Mouse (Mus musculus): Measurements from ENCODE around the gene Cep164. TPM values are rescaled to one million over a fixed set of nuclear protein-coding genes. Genes with fewer than 3 reads are reported as not detected.

Cep164 gene
- polyA plus RNA-seq (2015; fragmentation: Nextera tagmentation; extraction: Ambion mirVana): 5.3 and 5.4 TPM in 2 replicates

DNA sequence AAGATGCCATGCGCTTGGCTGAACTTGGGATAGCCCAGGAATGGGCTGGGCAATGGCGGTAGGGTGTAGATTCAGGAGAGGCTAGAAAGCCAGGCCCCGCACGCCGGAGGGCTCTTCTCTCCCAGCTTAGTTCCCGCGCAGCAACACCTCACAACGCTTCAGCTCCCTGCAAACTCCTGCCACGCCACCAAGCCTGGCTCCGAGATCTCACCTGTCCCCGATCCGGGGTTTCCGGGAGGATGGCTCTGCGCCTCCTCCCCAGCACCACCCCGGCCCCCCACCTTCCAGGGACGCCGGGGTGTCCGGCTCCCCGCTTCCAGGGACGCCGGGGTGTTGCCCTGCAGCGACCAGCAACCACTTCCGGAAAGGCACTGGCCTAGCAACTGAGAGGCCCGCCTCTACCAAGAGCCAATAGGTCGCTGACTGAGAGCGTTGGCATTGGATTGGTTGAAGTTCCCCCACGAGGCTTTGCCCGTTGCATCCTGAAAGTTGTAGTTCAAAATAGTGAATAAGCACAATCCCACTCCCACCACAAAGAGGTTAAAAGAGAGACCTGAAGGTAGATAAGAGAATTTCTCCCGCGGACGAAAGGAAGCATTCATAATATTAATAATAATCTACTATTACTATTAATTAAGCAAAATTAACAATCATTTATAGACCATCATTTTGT is at the start of gene Cep164:
TSS of gene Cep164 (minus strand) at position 401 of the 673 bp plus-strand sequence.
- Histone ChIP-seq H3K36me3 (ENCODE audit: control insufficient read depth, insufficient read depth) (no peaks in the 10 kb centered on the region), H3K4me3 (ENCODE audit: low read depth, low read length) (peak within 1 kb of the TSS; percentile 84), H3K9me3 (replicated peaks; ENCODE audit: control insufficient read depth, low read length) (no peaks in the 10 kb centered on the region), H3K4me1 (ENCODE audit: control insufficient read depth, low read depth, low read length) (peaks cover 9% of the 10 kb centered on the region), H3K27ac (ENCODE audit: low read length) (no peak within 1 kb of the TSS), H3K27me3 (ENCODE audit: control insufficient read depth, insufficient read depth, low read depth, low read length) (no peaks in the 10 kb centered on the region), H3K9ac (ENCODE audit: low read depth, low read length) (peak within 1 kb of the TSS; percentile 70), H3K4me2 (ENCODE audit: low read depth, low read length) (peak within 1 kb of the TSS; percentile 89)
- WGBS (ENCODE audit: insufficient replicate concordance): under 1% methylated on average over 31 of the region's 31 CpGs
- peak; percentile 98 for ATAC-seq (ENCODE audit: low read depth)

DNA sequence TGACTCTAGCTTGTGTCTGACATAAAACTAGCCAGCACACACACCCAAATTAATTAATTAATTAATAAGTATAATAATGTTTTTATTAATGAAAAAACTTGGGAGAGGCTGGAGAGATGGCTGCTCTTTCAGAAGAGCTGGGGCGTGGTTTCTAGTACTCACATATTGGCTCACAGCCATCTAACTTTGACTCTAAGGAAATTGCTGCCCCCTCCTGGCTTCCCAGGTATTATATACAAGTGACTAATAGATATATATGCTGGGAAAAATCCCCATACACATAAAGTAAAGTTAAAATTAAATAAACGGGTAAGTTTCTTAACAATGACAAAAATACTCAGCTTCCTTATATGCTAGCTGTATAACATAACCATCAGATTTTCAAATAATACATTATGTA is 49.4 kb upstream of the Cep164 start:
- peaks cover 2% of the 10 kb centered on the region; the same call in 1 of the 2 replicates for H3K36me3 ChIP-seq (ENCODE audit: control insufficient read depth, insufficient read depth)
- no peak overlapping the region for H3K4me2 ChIP-seq (ENCODE audit: low read depth, low read length)
- WGBS (ENCODE audit: insufficient replicate concordance): 55% methylated on average over 2 of the region's 2 CpGs
- no peaks in the 10 kb centered on the region for H3K4me1 ChIP-seq (ENCODE audit: control insufficient read depth, low read depth, low read length)
- ATAC-seq (ENCODE audit: low read depth): no peak
- no peaks in the 10 kb centered on the region for H3K27me3 ChIP-seq (ENCODE audit: control insufficient read depth, insufficient read depth, low read depth, low read length)
- H3K27ac ChIP-seq (ENCODE audit: low read length): no peak overlapping the region
- no peaks in the 10 kb centered on the region for H3K9me3 ChIP-seq (replicated peaks; ENCODE audit: control insufficient read depth, low read length)
- no peak overlapping the region for H3K4me3 ChIP-seq (ENCODE audit: low read depth, low read length)
- no peak overlapping the region for H3K9ac ChIP-seq (ENCODE audit: low read depth, low read length)

- no peak overlapping the region for H3K9ac ChIP-seq (ENCODE audit: low read depth, low read length)
- H3K27me3 ChIP-seq (ENCODE audit: control insufficient read depth, insufficient read depth, low read depth, low read length): no peaks in the 10 kb centered on the region
- ATAC-seq (ENCODE audit: low read depth): peak; percentile 61
- H3K9me3 ChIP-seq (replicated peaks; ENCODE audit: control insufficient read depth, low read length): no peaks in the 10 kb centered on the region
- H3K36me3 ChIP-seq (ENCODE audit: control insufficient read depth, insufficient read depth): peaks cover 17% of the 10 kb centered on the region
- 75% methylated on average over 3 of the region's 3 CpGs for whole genome bisulfite sequencing (ENCODE audit: insufficient replicate concordance)
- no peak overlapping the region for H3K4me3 ChIP-seq (ENCODE audit: low read depth, low read length)
- no peaks in the 10 kb centered on the region; the same call in none of the 2 replicates for H3K4me1 ChIP-seq (ENCODE audit: control insufficient read depth, low read depth, low read length)
- no peak overlapping the region for H3K27ac ChIP-seq (ENCODE audit: low read length)
- no peak overlapping the region for H3K4me2 ChIP-seq (ENCODE audit: low read depth, low read length)
These were observed 41.8 kb upstream of the Cep164 start for GRCm38 (mm10) chr9:45870265-45870664.

DNA sequence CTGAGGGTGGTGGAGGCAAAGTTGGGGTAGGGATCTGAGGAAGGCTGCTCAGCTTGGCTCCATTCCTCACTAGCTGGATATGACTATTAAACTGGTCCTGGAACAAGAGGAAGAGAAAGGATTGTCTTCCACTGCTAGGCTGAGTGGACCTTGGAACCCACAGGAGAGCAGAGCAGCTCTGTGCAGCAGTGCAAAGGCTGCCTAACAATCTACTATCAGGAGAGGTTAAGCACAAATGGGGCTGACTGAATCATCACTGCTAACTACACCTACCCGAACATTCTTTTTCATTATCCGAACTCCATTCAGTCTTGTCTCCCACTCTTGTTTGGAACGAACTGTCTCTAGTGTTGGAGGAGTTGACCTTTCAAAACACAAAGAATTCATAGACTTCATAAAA is 40.7 kb upstream of the Cep164 start:
- H3K4me2 ChIP-seq (ENCODE audit: low read depth, low read length): no peak overlapping the region
- H3K27me3 ChIP-seq (ENCODE audit: control insufficient read depth, insufficient read depth, low read depth, low read length): no peaks in the 10 kb centered on the region
- H3K4me1 ChIP-seq (ENCODE audit: control insufficient read depth, low read depth, low read length): no peaks in the 10 kb centered on the region; the same call in none of the 2 replicates
- H3K9me3 ChIP-seq (replicated peaks; ENCODE audit: control insufficient read depth, low read length): no peaks in the 10 kb centered on the region
- H3K27ac ChIP-seq (ENCODE audit: low read length): no peak overlapping the region
- no peak overlapping the region for H3K4me3 ChIP-seq (ENCODE audit: low read depth, low read length)
- peaks cover 18% of the 10 kb centered on the region for H3K36me3 ChIP-seq (ENCODE audit: control insufficient read depth, insufficient read depth)
- 74% methylated on average over 3 of the region's 3 CpGs for WGBS (ENCODE audit: insufficient replicate concordance)
- peak; percentile 35; the same call in 1 of the 2 replicates for ATAC-seq (ENCODE audit: low read depth)
- no peak overlapping the region for H3K9ac ChIP-seq (ENCODE audit: low read depth, low read length)

DNA sequence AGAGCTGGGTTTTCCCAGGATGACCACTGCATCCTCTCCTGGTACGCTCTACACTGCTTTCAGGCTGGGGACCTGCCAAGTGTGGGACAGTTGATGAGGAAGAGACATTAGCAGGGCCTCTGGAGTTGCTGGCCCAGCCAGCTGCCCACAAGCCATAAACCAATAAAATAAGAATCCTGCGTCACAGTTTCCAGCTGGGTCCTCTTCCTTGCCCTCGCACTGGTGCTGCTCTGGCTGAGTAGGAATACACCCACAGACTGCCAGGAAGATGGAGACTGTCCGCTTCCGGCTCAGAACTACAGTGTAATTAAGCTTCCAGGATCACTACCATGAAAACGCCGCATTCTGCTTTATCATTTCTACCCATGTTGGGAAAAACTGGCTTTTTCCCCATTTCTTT is 33.3 kb upstream of the Cep164 start:
- 79% methylated on average over 7 of the region's 7 CpGs for WGBS (ENCODE audit: insufficient replicate concordance)
- H3K27ac ChIP-seq (ENCODE audit: low read length): no peak overlapping the region
- no peak overlapping the region for H3K9ac ChIP-seq (ENCODE audit: low read depth, low read length)
- no peak overlapping the region for H3K4me3 ChIP-seq (ENCODE audit: low read depth, low read length)
- H3K4me2 ChIP-seq (ENCODE audit: low read depth, low read length): no peak overlapping the region
- no peaks in the 10 kb centered on the region for H3K27me3 ChIP-seq (ENCODE audit: control insufficient read depth, insufficient read depth, low read depth, low read length)
- H3K9me3 ChIP-seq (replicated peaks; ENCODE audit: control insufficient read depth, low read length): no peaks in the 10 kb centered on the region
- H3K4me1 ChIP-seq (ENCODE audit: control insufficient read depth, low read depth, low read length): no peaks in the 10 kb centered on the region
- H3K36me3 ChIP-seq (ENCODE audit: control insufficient read depth, insufficient read depth): peaks cover 22% of the 10 kb centered on the region
- no peak for ATAC-seq (ENCODE audit: low read depth)

DNA sequence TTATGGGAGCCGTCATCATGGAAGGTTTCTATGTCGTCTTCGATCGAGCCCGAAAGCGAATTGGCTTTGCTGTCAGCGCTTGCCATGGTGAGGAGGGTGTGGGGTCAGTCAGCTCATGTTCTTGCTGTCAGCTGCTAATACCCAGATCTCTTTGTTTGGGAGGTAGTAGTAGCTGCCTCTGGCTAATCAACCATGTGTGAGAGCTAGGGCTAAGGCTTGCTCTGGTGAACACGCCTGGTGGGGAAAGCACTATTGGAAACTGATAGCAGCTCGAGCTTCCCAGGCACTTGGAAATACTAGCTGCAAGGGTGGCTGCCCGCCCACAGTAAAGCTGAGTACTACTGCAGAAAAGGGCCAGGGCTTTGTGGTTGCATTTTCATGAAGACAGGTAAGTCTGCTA is 30.9 kb upstream of the Cep164 start:
- WGBS (ENCODE audit: insufficient replicate concordance): 82% methylated on average over 10 of the region's 10 CpGs
- no peak overlapping the region for H3K4me3 ChIP-seq (ENCODE audit: low read depth, low read length)
- H3K27me3 ChIP-seq (ENCODE audit: control insufficient read depth, insufficient read depth, low read depth, low read length): no peaks in the 10 kb centered on the region
- H3K4me1 ChIP-seq (ENCODE audit: control insufficient read depth, low read depth, low read length): no peaks in the 10 kb centered on the region
- ATAC-seq (ENCODE audit: low read depth): no peak
- no peaks in the 10 kb centered on the region for H3K9me3 ChIP-seq (replicated peaks; ENCODE audit: control insufficient read depth, low read length)
- H3K36me3 ChIP-seq (ENCODE audit: control insufficient read depth, insufficient read depth): peaks cover 14% of the 10 kb centered on the region; the same call in 1 of the 2 replicates
- H3K4me2 ChIP-seq (ENCODE audit: low read depth, low read length): no peak overlapping the region
- no peak overlapping the region for H3K27ac ChIP-seq (ENCODE audit: low read length)
- no peak overlapping the region for H3K9ac ChIP-seq (ENCODE audit: low read depth, low read length)

GRCm38 (mm10) chr9:45854136-45854535 is 25.6 kb upstream of the Cep164 start:
- H3K9ac ChIP-seq (ENCODE audit: low read depth, low read length): no peak overlapping the region
- no peak for ATAC-seq (ENCODE audit: low read depth)
- 64% methylated on average over 1 of the region's 1 CpGs for WGBS (ENCODE audit: insufficient replicate concordance)
- no peaks in the 10 kb centered on the region for H3K9me3 ChIP-seq (replicated peaks; ENCODE audit: control insufficient read depth, low read length)
- H3K4me1 ChIP-seq (ENCODE audit: control insufficient read depth, low read depth, low read length): peaks cover 17% of the 10 kb centered on the region
- H3K27me3 ChIP-seq (ENCODE audit: control insufficient read depth, insufficient read depth, low read depth, low read length): no peaks in the 10 kb centered on the region
- no peak overlapping the region for H3K4me3 ChIP-seq (ENCODE audit: low read depth, low read length)
- no peak overlapping the region for H3K4me2 ChIP-seq (ENCODE audit: low read depth, low read length)
- H3K36me3 ChIP-seq (ENCODE audit: control insufficient read depth, insufficient read depth): peaks cover 11% of the 10 kb centered on the region; the same call in 1 of the 2 replicates
- no peak overlapping the region for H3K27ac ChIP-seq (ENCODE audit: low read length)

DNA sequence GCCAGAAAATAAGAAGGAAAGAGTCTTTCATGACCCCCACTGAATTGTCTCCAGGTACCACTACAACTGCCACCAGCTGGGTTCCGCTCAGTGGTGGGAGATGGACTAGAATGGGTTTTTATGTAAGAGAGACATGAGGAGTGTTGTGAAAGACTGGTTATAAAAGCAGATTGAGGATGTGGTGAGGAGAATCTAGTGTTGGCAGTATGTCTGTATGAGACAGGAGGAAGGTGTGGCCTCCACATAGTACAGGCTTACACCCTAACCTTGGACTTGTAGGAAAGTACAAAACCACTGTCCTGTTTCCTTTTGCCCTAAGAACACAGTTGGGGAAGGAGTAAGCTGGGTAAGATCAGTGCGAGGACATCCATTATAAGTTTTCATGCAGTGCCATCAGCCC is 25.2 kb upstream of the Cep164 start:
- no peaks in the 10 kb centered on the region for H3K27me3 ChIP-seq (ENCODE audit: control insufficient read depth, insufficient read depth, low read depth, low read length)
- H3K9ac ChIP-seq (ENCODE audit: low read depth, low read length): no peak overlapping the region
- H3K36me3 ChIP-seq (ENCODE audit: control insufficient read depth, insufficient read depth): peaks cover 8% of the 10 kb centered on the region; the same call in 1 of the 2 replicates
- no peak overlapping the region for H3K4me2 ChIP-seq (ENCODE audit: low read depth, low read length)
- 57% methylated on average over 2 of the region's 2 CpGs for WGBS (ENCODE audit: insufficient replicate concordance)
- H3K9me3 ChIP-seq (replicated peaks; ENCODE audit: control insufficient read depth, low read length): no peaks in the 10 kb centered on the region
- ATAC-seq (ENCODE audit: low read depth): no peak
- H3K27ac ChIP-seq (ENCODE audit: low read length): no peak overlapping the region
- H3K4me3 ChIP-seq (ENCODE audit: low read depth, low read length): no peak overlapping the region
- H3K4me1 ChIP-seq (ENCODE audit: control insufficient read depth, low read depth, low read length): peaks cover 19% of the 10 kb centered on the region

GRCm38 (mm10) chr9:45851776-45852175 is 23.3 kb upstream of the Cep164 start:
- Histone ChIP-seq H3K27me3 (ENCODE audit: control insufficient read depth, insufficient read depth, low read depth, low read length) (no peaks in the 10 kb centered on the region), H3K4me2 (ENCODE audit: low read depth, low read length) (no peak overlapping the region), H3K9me3 (replicated peaks; ENCODE audit: control insufficient read depth, low read length) (no peaks in the 10 kb centered on the region), H3K9ac (ENCODE audit: low read depth, low read length) (no peak overlapping the region), H3K4me1 (ENCODE audit: control insufficient read depth, low read depth, low read length) (peaks cover 19% of the 10 kb centered on the region), H3K36me3 (ENCODE audit: control insufficient read depth, insufficient read depth) (0 out of 2 replicates have a peak, but pooled peaks cover 2% of the 10 kb centered on the region), H3K27ac (ENCODE audit: low read length) (peak overlapping the region; percentile 69), H3K4me3 (ENCODE audit: low read depth, low read length) (no peak overlapping the region)
- ATAC-seq (ENCODE audit: low read depth): no peak
- 85% methylated on average over 2 of the region's 2 CpGs for WGBS (ENCODE audit: insufficient replicate concordance)
